Mouse (Mus musculus) spleen, postnatal 0 days (tissue): ENCODE results near the gene Foxb2. TPM values are rescaled to one million over a fixed set of nuclear protein-coding genes. Genes with fewer than 3 reads are reported as not detected.

Source experiments
- polyA plus RNA-seq: library from polyadenylated mRNA; unstranded; fragments of >200 nt; fragmentation: Nextera tagmentation; extraction: Ambion mirVana; gene quantifications from 2 replicates; pipeline ENCODE4 v1.2.1, GENCODE M21; 2015

Gene Foxb2
- polyA plus RNA-seq: not detected in 2 replicates

DNA sequence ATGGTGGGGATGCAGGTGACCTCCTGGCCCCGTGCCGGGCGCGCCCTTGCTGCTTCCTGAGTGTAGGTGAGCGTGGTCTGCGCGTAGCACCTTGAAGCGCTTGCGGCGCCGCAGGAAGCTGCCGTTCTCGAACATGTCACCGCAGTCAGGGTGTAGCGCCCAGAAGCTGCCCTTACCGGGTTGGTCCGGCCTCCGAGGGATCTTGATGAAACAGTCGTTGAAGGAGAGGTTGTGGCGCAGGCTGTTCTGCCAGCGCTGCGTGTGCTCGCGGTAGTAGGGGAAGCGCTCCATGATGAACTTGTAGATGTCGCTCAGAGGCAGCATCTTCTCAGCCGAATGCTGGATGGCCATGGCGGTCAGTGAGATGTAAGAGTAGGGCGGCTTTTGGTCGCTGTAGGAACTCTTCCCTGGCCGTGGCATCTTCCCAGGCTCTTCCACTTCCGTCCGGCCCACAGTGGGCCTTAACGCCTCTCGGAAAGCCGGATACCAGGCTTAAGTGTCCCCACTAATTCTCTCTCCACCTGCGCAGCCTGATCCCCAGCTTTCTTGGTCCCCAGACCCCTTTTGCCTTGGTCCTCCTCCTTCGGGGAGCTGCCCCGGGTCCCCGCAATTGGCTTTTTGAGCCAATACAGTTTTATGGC is at the start of gene Foxb2:
Foxb2 (minus strand) TSS at position 585 of the 641 bp plus-strand sequence.

Other genes with a start within 250 kb of the Foxb2 start
- gene Vps13a, start 92.9 kb downstream of the Foxb2 start, polyA plus RNA-seq: 11.1 and 11.3 TPM in 2 replicates
- gene Prune2, start 82.3 kb upstream of the Foxb2 start, polyA plus RNA-seq: 0.77 and 0.80 TPM in 2 replicates